20 mouse cellular contexts compared by ENCODE assay signal in the genomic region with DNA sequence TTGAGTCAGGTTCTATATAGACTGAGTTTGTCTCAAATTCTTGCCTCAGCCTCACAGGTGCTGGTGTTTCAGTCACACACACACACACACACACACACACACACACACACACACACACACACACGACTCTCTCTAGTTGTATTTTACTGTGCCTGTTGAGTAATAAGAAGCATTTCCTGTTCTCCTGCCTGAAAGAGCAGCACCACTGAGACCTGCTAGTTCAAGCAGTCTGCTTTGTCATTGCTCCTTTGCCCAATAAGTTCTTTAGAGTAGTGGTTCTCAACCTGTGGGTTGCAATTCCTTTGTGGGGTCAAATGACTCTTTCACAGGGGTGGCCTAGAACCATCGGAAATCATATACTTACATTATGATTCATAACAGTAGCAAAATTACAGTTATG. TPM values are rescaled to one million over a fixed set of nuclear protein-coding genes. Genes with fewer than 3 reads are reported as not detected.
DNase-seq lines count a peak whose midpoint lies in the region; ATAC-seq and TF ChIP-seq lines count a peak whose summit lies in the region.
"Had no signal": no experiment of that assay in that cellular context is flagged by ENCODE, and none has a peak within 500 bp of the region (broad histone marks: within the 10 kb centered on the region; RNA-seq: fewer than 3 reads in every experiment).

No protein-coding gene starts in this region.

- no peak overlapping the region for H3K9ac ChIP-seq in lung, postnatal 0 days (replicated peaks; ENCODE audit: low read depth)
- H3K9ac ChIP-seq in liver, embryonic 13.5 days: peak overlapping the region; percentile 8; the same call in 1 of the 2 replicates
- H3K9ac ChIP-seq: hindbrain, embryonic 15.5 days; limb, embryonic 13.5 days; midbrain, embryonic 13.5 days had no signal

- H3K9me3 ChIP-seq in lung, postnatal 0 days (ENCODE audit: low read length): no peaks in the 10 kb centered on the region
- H3K9me3 ChIP-seq in liver, embryonic 13.5 days (replicated peaks): no peaks in the 10 kb centered on the region
- H3K9me3 ChIP-seq: hindbrain, embryonic 15.5 days; limb, embryonic 13.5 days; midbrain, embryonic 13.5 days had no signal

- TF ChIP-seq CTCF in lung, postnatal 0 days (IDR thresholded peaks at IDR 0.05): no peak

- H3K4me1 ChIP-seq in lung, postnatal 0 days (ENCODE audit: insufficient read depth, low read depth, low read length): peaks cover 5% of the 10 kb centered on the region; the same call in 1 of the 2 replicates
- H3K4me1 ChIP-seq in liver, embryonic 13.5 days (replicated peaks): peaks cover 42% of the 10 kb centered on the region
- H3K4me1 ChIP-seq: limb, embryonic 13.5 days had no signal

- H3K4me3 ChIP-seq in lung, postnatal 0 days (ENCODE audit: low read depth, low read length): no peak overlapping the region
- no peak overlapping the region for H3K4me3 ChIP-seq in liver, embryonic 13.5 days (replicated peaks)
- H3K4me3 ChIP-seq: heart, adult 2 months; hindbrain, embryonic 15.5 days; layer of hippocampus, adult 2 months; limb, embryonic 13.5 days; midbrain, embryonic 13.5 days had no signal

- no peak overlapping the region for H3K4me2 ChIP-seq in lung, postnatal 0 days (replicated peaks; ENCODE audit: low read depth, low read length)
- H3K4me2 ChIP-seq in liver, embryonic 13.5 days: peak overlapping the region; percentile 27
- H3K4me2 ChIP-seq: hindbrain, embryonic 15.5 days; limb, embryonic 13.5 days; midbrain, embryonic 13.5 days had no signal

- H3K27me3 ChIP-seq in lung, postnatal 0 days (replicated peaks; ENCODE audit: insufficient read depth, low read length): no peaks in the 10 kb centered on the region
- H3K27me3 ChIP-seq in liver, embryonic 13.5 days: no peaks in the 10 kb centered on the region
- H3K27me3 ChIP-seq: hindbrain, embryonic 15.5 days; limb, embryonic 13.5 days; midbrain, embryonic 13.5 days had no signal

- no peak for TF ChIP-seq EP300 in lung, postnatal 0 days (IDR thresholded peaks at IDR 0.05)

- WGBS in lung, postnatal 0 days: 46% methylated on average over 2 of the region's 2 CpGs
- 40% methylated on average over 2 of the region's 2 CpGs for WGBS in liver, embryonic 13.5 days (ENCODE audit: insufficient replicate concordance)

- ATAC-seq in lung, postnatal 0 days: no peak
- peak; percentile 77 for ATAC-seq in common myeloid progenitor, adult 5-6 weeks (replicated peaks; ENCODE audit: low read depth, poor library complexity, severe bottlenecking)
- peak; percentile 32; the same call in 1 of the 2 replicates for ATAC-seq in liver, embryonic 13.5 days (ENCODE audit: low read depth)
- peak; percentile 69 for ATAC-seq in neutrophil, adult 5-6 weeks (ENCODE audit: extremely low read depth, insufficient number of reproducible peaks, low FRiP score, poor library complexity, severe bottlenecking)
- ATAC-seq in activated CD4-positive, CD25-positive, alpha-beta regulatory T cell, adult 4 months: no peak
- ATAC-seq: midbrain, embryonic 13.5 days had no signal

- 0 out of 2 replicates have a peak overlapping the region, but pooled peaks have one; percentile 9 for H3K27ac ChIP-seq in lung, postnatal 0 days (ENCODE audit: low read length)
- peak overlapping the region; percentile 62 for H3K27ac ChIP-seq in liver, embryonic 13.5 days
- H3K27ac ChIP-seq: heart, adult 2 months; hindbrain, embryonic 15.5 days; layer of hippocampus, adult 2 months; limb, embryonic 13.5 days; midbrain, embryonic 13.5 days had no signal

- H3K36me3 ChIP-seq in lung, postnatal 0 days (ENCODE audit: insufficient read depth, low read length): no peaks in the 10 kb centered on the region
- peaks cover 6% of the 10 kb centered on the region for H3K36me3 ChIP-seq in liver, embryonic 13.5 days
- H3K36me3 ChIP-seq: hindbrain, embryonic 15.5 days; midbrain, embryonic 13.5 days had no signal

- DNase-seq in lung, postnatal 0 days (ENCODE audit: low spot score): peak; percentile 36
- no peak for DNase-seq in lung, postnatal 10 days
- no peak for DNase-seq in liver, embryonic 13.5 days
- DNase-seq in layer of hippocampus, postnatal 25 days (ENCODE audit: extremely low spot score in 1 of 2, low spot score in 1 of 2): no peak
- no peak for DNase-seq in natural killer cell, adult 2 months (ENCODE audit: low spot score in 2 of 2)
- DNase-seq: adrenal gland, postnatal 36 days; cerebellum, postnatal 10 days; heart, adult 2 months; heart, postnatal 14 days; kidney, adult 8-10 months; lung, postnatal 36 days; right cerebral cortex, postnatal 14 days; thymus, adult 18-20 months had no signal

RNA-seq across cellular contexts. Expression of a gene that starts 47.7 kb away (rescaled TPM):
- 42.2 and 45.1 TPM in 2 replicates for polyA plus RNA-seq in lung, postnatal 0 days (2015; fragmentation: Nextera tagmentation; extraction: Ambion mirVana)
- 33.9 and 37.9 TPM in 2 replicates for total RNA-seq in common myeloid progenitor, adult 5-6 weeks (2017)
- 35.3 and 42.9 TPM in 2 replicates for polyA plus RNA-seq in liver, embryonic 13.5 days (2015; fragmentation: Nextera tagmentation; extraction: Ambion mirVana)
- total RNA-seq in neutrophil, adult 5-6 weeks (2017): 53.2 and 58.4 TPM in 2 replicates
- total RNA-seq in layer of hippocampus, postnatal 25 days (2021): 100 to 1,000 TPM; 196 TPM
- 10 to 100 TPM; 19.1 to 20.3 TPM for polyA plus RNA-seq in activated CD4-positive, CD25-positive, alpha-beta regulatory T cell, adult 4 months (2017; shearing (Covaris generic))

Comparison
In these comparisons a context has a peak if more than half of its experiments do, and no peak if none do; other contexts are left out.
1. ATAC-seq: peak in common myeloid progenitor, adult 5-6 weeks (single experiment), liver, embryonic 13.5 days (single experiment) and neutrophil, adult 5-6 weeks (single experiment); none in lung, postnatal 0 days (single experiment) and activated CD4-positive, CD25-positive, alpha-beta regulatory T cell, adult 4 months (single experiment).